Mouse (Mus musculus): Measurements from ENCODE around the gene Tbx1. TPM values are rescaled to one million over a fixed set of nuclear protein-coding genes. Genes with fewer than 3 reads are reported as not detected.

Tbx1 gene
- total and polyA plus RNA-seq, 3 experiments = not detected

- H3K36me3 ChIP-seq (ENCODE audit: control insufficient read depth in 1 of 2, insufficient read depth in 2 of 2, low read length in 2 of 2) = peaks cover 0 to 5% of the 10 kb centered on the region in 2 experiments; a peak in 2 of 4 replicates
- no peaks in the 10 kb centered on the region; the same call in 1 of the 2 replicates for H3K79me2 ChIP-seq (ENCODE audit: control insufficient read depth, insufficient read depth, low read length, poor library complexity)
- peaks cover 4 to 17% of the 10 kb centered on the region in 2 experiments for H3K4me1 ChIP-seq (ENCODE audit: control insufficient read depth in 1 of 2, insufficient read depth in 2 of 2, low read length in 2 of 2)
- H3K9ac ChIP-seq (ENCODE audit: control insufficient read depth, low read depth, low read length, poor library complexity, severe bottlenecking) = no peak overlapping the region
- no peak for DNase-seq (ENCODE audit: low read depth, low spot score)
- H3K4me3 ChIP-seq (ENCODE audit: control insufficient read depth in 1 of 2, insufficient read depth in 1 of 2, low read depth in 2 of 2, low read length in 2 of 2) = no peak overlapping the region
- H3K27ac ChIP-seq (ENCODE audit: control insufficient read depth, low read depth, low read length) = no peak overlapping the region
- H3K27me3 ChIP-seq (ENCODE audit: control insufficient read depth in 1 of 2, insufficient read depth in 2 of 2, low read length in 2 of 2) = 0 out of 4 replicates have a peak, but pooled peaks cover 0 to 1% of the 10 kb centered on the region in 2 experiments
- H3K9me3 ChIP-seq (replicated peaks; ENCODE audit: insufficient read depth, low read length) = no peaks in the 10 kb centered on the region
- TF ChIP-seq RAD21 (IDR thresholded peaks at IDR 0.05; ENCODE audit: low read depth, low read length) = no peak
- TF ChIP-seq USF1 (IDR thresholded peaks at IDR 0.05; ENCODE audit: low read depth, low read length) = no peak
- no peak for TF ChIP-seq MAZ (IDR thresholded peaks at IDR 0.05; ENCODE audit: low read depth, low read length)
- TF ChIP-seq RCOR1 (IDR thresholded peaks at IDR 0.05; ENCODE audit: low read depth, low read length) = no peak
- no peak for TF ChIP-seq HCFC1 (IDR thresholded peaks at IDR 0.05; ENCODE audit: low read depth, low read length)
- no peak for TF ChIP-seq MEF2A (IDR thresholded peaks at IDR 0.05; ENCODE audit: extremely low read depth, insufficient replicate concordance, low read depth, low read length, poor library complexity, severe bottlenecking)
- no peak for TF ChIP-seq ZKSCAN1 (IDR thresholded peaks at IDR 0.05; ENCODE audit: low read depth, low read length)
Observed at GRCm38 (mm10) chr16:18631141-18631540, 40.7 kb upstream of the Tbx1 start.

GRCm38 (mm10) chr16:18630291-18630690 lies 39.8 kb upstream of the Tbx1 start:
- Histone ChIP-seq H3K27me3 (ENCODE audit: control insufficient read depth in 1 of 2, insufficient read depth in 2 of 2, low read length in 2 of 2) (0 out of 4 replicates have a peak, but pooled peaks cover 0 to 1% of the 10 kb centered on the region in 2 experiments), H3K27ac (ENCODE audit: control insufficient read depth, low read depth, low read length) (no peak overlapping the region), H3K36me3 (ENCODE audit: control insufficient read depth in 1 of 2, insufficient read depth in 2 of 2, low read length in 2 of 2) (peaks cover 0 to 7% of the 10 kb centered on the region in 2 experiments; a peak in 2 of 4 replicates), H3K79me2 (ENCODE audit: control insufficient read depth, insufficient read depth, low read length, poor library complexity) (peaks cover 1% of the 10 kb centered on the region; the same call in 1 of the 2 replicates), H3K9ac (ENCODE audit: control insufficient read depth, low read depth, low read length, poor library complexity, severe bottlenecking) (peak overlapping the region; percentile 44), H3K4me3 (ENCODE audit: control insufficient read depth in 1 of 2, insufficient read depth in 1 of 2, low read depth in 2 of 2, low read length in 2 of 2) (peak overlapping the region; percentile 42 to 66), H3K9me3 (replicated peaks; ENCODE audit: insufficient read depth, low read length) (no peaks in the 10 kb centered on the region), H3K4me1 (ENCODE audit: control insufficient read depth in 1 of 2, insufficient read depth in 2 of 2, low read length in 2 of 2) (peaks cover 4 to 20% of the 10 kb centered on the region in 2 experiments)
- DNase-seq (ENCODE audit: low read depth, low spot score) = peak; percentile 31
- no peak for TF ChIP-seq MEF2A (IDR thresholded peaks at IDR 0.05; ENCODE audit: extremely low read depth, insufficient replicate concordance, low read depth, low read length, poor library complexity, severe bottlenecking)

- Histone ChIP-seq H3K4me1 (ENCODE audit: control insufficient read depth in 1 of 2, insufficient read depth in 2 of 2, low read length in 2 of 2) (peaks cover 4 to 20% of the 10 kb centered on the region in 2 experiments), H3K9ac (ENCODE audit: control insufficient read depth, low read depth, low read length, poor library complexity, severe bottlenecking) (peak within 1 kb of the TSS; percentile 70), H3K79me2 (ENCODE audit: control insufficient read depth, insufficient read depth, low read length, poor library complexity) (peaks cover 1% of the 10 kb centered on the region; the same call in 1 of the 2 replicates), H3K9me3 (replicated peaks; ENCODE audit: insufficient read depth, low read length) (no peaks in the 10 kb centered on the region), H3K27me3 (ENCODE audit: control insufficient read depth in 1 of 2, insufficient read depth in 2 of 2, low read length in 2 of 2) (0 out of 4 replicates have a peak, but pooled peaks cover 0 to 1% of the 10 kb centered on the region in 2 experiments), H3K4me3 (ENCODE audit: control insufficient read depth in 1 of 2, insufficient read depth in 1 of 2, low read depth in 2 of 2, low read length in 2 of 2) (peak within 1 kb of the TSS; percentile 56 to 98), H3K27ac (ENCODE audit: control insufficient read depth, low read depth, low read length) (no peak within 1 kb of the TSS), H3K36me3 (ENCODE audit: control insufficient read depth in 1 of 2, insufficient read depth in 2 of 2, low read length in 2 of 2) (peaks cover 0 to 7% of the 10 kb centered on the region in 2 experiments; a peak in 2 of 4 replicates)
- peak; percentile 47 for DNase-seq (ENCODE audit: low read depth, low spot score)
- TF ChIP-seq MAX (IDR thresholded peaks at IDR 0.05; ENCODE audit: low read length) (no peak), TAL1 (IDR thresholded peaks at IDR 0.05; ENCODE audit: low read length) (no peak), SMC3 (IDR thresholded peaks at IDR 0.05; ENCODE audit: low read depth, low read length) (no peak), KAT2A (conservative IDR thresholded peaks at IDR 0.05; ENCODE audit: low read depth, low read length) (no peak), MAFK (IDR thresholded peaks at IDR 0.05; ENCODE audit: borderline replicate concordance, low read depth, low read length) (no peak), UBTF (IDR thresholded peaks at IDR 0.05; ENCODE audit: borderline replicate concordance, insufficient read depth, low read depth, low read length) (no peak), MAZ (IDR thresholded peaks at IDR 0.05; ENCODE audit: low read depth, low read length) (no peak; the same call in 1 of the 2 replicates), ZC3H11A (IDR thresholded peaks at IDR 0.05; ENCODE audit: low read depth, low read length) (no peak), GATA1 (IDR thresholded peaks at IDR 0.05; ENCODE audit: low read depth, low read length) (no peak), ZNF384 (IDR thresholded peaks at IDR 0.05; ENCODE audit: low read depth, low read length) (no peak), MYB (IDR thresholded peaks at IDR 0.05; ENCODE audit: low read depth, low read length) (no peak), CHD2 (IDR thresholded peaks at IDR 0.05; ENCODE audit: low read length) (no peak), BHLHE40 (IDR thresholded peaks at IDR 0.05; ENCODE audit: borderline replicate concordance, low read depth, low read length) (no peak), EP300 (IDR thresholded peaks at IDR 0.05; ENCODE audit: low read depth in 1 of 2, low read length in 2 of 2) (no peak), POLR2AphosphoS5 (IDR thresholded peaks at IDR 0.05; ENCODE audit: borderline replicate concordance, low read depth, low read length) (no peak), ZMIZ1 (IDR thresholded peaks at IDR 0.05; ENCODE audit: low read depth, low read length) (no peak), POLR2AphosphoS2 (IDR thresholded peaks at IDR 0.05; ENCODE audit: low read length) (no peak)
Observed at GRCm38 (mm10) chr16:18629390-18630231, 39.1 kb upstream of the Tbx1 start, which contains the start of gene Sept5. Sept5 (minus strand) TSS chr16:18629954.
